ENCODE assay signal across 11 mouse cellular contexts in the genomic region with DNA sequence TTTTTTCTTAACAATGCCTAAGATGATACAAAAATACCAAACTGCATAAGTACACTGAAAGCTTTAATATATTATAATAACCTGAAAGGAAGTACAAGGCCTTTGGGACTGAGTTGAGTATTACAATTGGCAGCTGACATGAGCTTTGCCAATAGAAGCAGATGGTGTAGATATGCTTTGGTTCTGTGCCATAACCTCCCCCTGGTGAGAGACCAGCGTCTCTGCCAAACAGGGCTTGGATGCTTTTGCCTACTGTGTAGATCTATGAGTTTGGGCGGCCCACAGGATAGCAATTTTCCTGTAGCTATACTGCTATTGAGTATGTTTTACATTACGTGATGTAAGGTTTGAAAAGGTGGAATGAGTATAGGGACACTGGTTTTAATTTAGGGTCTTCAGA. TPM values are rescaled to one million over a fixed set of nuclear protein-coding genes. Genes with fewer than 3 reads are reported as not detected.
DNase-seq lines count a peak whose midpoint lies in the region; ATAC-seq lines count a peak whose summit lies in the region.
"Had no signal": no experiment of that assay in that cellular context is flagged by ENCODE, and none has a peak within 500 bp of the region (broad histone marks: within the 10 kb centered on the region; RNA-seq: fewer than 3 reads in every experiment).

No protein-coding gene starts in this region.

- no peaks in the 10 kb centered on the region for H3K36me3 ChIP-seq in midbrain, embryonic 13.5 days
- H3K36me3 ChIP-seq in midbrain, embryonic 11.5 days (ENCODE audit: control insufficient read depth, insufficient read depth, low read length) = no peaks in the 10 kb centered on the region
- no peaks in the 10 kb centered on the region for H3K36me3 ChIP-seq in hindbrain, embryonic 16.5 days (ENCODE audit: control insufficient read depth, insufficient read depth, low read length)
- no peaks in the 10 kb centered on the region for H3K36me3 ChIP-seq in neural tube, embryonic 14.5 days (ENCODE audit: control insufficient read depth, insufficient read depth, low read length)
- no peaks in the 10 kb centered on the region for H3K36me3 ChIP-seq in kidney, embryonic 16.5 days (ENCODE audit: insufficient read depth, low read length)
- H3K36me3 ChIP-seq: kidney, embryonic 15.5 days; lung, embryonic 15.5 days had no signal

- no peaks in the 10 kb centered on the region for H3K4me1 ChIP-seq in midbrain, embryonic 13.5 days (replicated peaks)
- H3K4me1 ChIP-seq in midbrain, embryonic 11.5 days (ENCODE audit: control insufficient read depth, insufficient read depth, low read length) = no peaks in the 10 kb centered on the region
- no peaks in the 10 kb centered on the region for H3K4me1 ChIP-seq in hindbrain, embryonic 16.5 days (ENCODE audit: control insufficient read depth, insufficient read depth, low read depth, low read length)
- H3K4me1 ChIP-seq in neural tube, embryonic 14.5 days (ENCODE audit: control insufficient read depth, insufficient read depth, low read length) = no peaks in the 10 kb centered on the region
- no peaks in the 10 kb centered on the region for H3K4me1 ChIP-seq in kidney, embryonic 16.5 days (ENCODE audit: insufficient read depth, low read length)
- H3K4me1 ChIP-seq: kidney, embryonic 15.5 days; lung, embryonic 15.5 days had no signal

- H3K27ac ChIP-seq in midbrain, embryonic 13.5 days = no peak overlapping the region
- H3K27ac ChIP-seq in midbrain, embryonic 11.5 days (ENCODE audit: low read depth, low read length) = no peak overlapping the region
- no peak overlapping the region for H3K27ac ChIP-seq in hindbrain, embryonic 16.5 days (ENCODE audit: low read depth, low read length)
- no peak overlapping the region for H3K27ac ChIP-seq in neural tube, embryonic 14.5 days (ENCODE audit: low read depth, low read length)
- H3K27ac ChIP-seq in kidney, embryonic 16.5 days (ENCODE audit: low read length) = no peak overlapping the region
- H3K27ac ChIP-seq: kidney, embryonic 15.5 days; lung, embryonic 15.5 days had no signal

- no peak for DNase-seq in midbrain, embryonic 11.5 days (ENCODE audit: low spot score, missing footprints)
- DNase-seq in cerebellum, adult 8-10 months = peak; percentile 97
- DNase-seq in adipocyte (ENCODE audit: low spot score) = no peak
- DNase-seq: adrenal gland, postnatal 36 days; thymus, adult 2 months had no signal

- H3K9me3 ChIP-seq in midbrain, embryonic 13.5 days = no peaks in the 10 kb centered on the region
- no peaks in the 10 kb centered on the region for H3K9me3 ChIP-seq in midbrain, embryonic 11.5 days (ENCODE audit: control insufficient read depth, low read length)
- no peaks in the 10 kb centered on the region for H3K9me3 ChIP-seq in hindbrain, embryonic 16.5 days (ENCODE audit: control insufficient read depth, low read length)
- H3K9me3 ChIP-seq in neural tube, embryonic 14.5 days (ENCODE audit: control insufficient read depth, low read length) = no peaks in the 10 kb centered on the region
- H3K9me3 ChIP-seq in kidney, embryonic 16.5 days (ENCODE audit: low read length) = no peaks in the 10 kb centered on the region
- H3K9me3 ChIP-seq: kidney, embryonic 15.5 days; lung, embryonic 15.5 days had no signal

- no peaks in the 10 kb centered on the region for H3K27me3 ChIP-seq in midbrain, embryonic 13.5 days
- H3K27me3 ChIP-seq in midbrain, embryonic 11.5 days (ENCODE audit: control insufficient read depth, insufficient read depth, low read length) = no peaks in the 10 kb centered on the region
- no peaks in the 10 kb centered on the region for H3K27me3 ChIP-seq in hindbrain, embryonic 16.5 days (replicated peaks; ENCODE audit: control insufficient read depth, insufficient read depth, low read length)
- H3K27me3 ChIP-seq in neural tube, embryonic 14.5 days (ENCODE audit: control insufficient read depth, insufficient read depth, low read length) = no peaks in the 10 kb centered on the region
- no peaks in the 10 kb centered on the region for H3K27me3 ChIP-seq in kidney, embryonic 16.5 days (ENCODE audit: insufficient read depth, low read length)
- H3K27me3 ChIP-seq: kidney, embryonic 15.5 days; lung, embryonic 15.5 days had no signal

- ATAC-seq in midbrain, embryonic 13.5 days = 0 out of 2 replicates have a peak, but pooled peaks have one; percentile 45
- no peak for ATAC-seq in midbrain, embryonic 11.5 days (ENCODE audit: low FRiP score)
- peak; percentile 75 for ATAC-seq in hindbrain, embryonic 16.5 days
- ATAC-seq in neural tube, embryonic 14.5 days (ENCODE audit: low read depth) = peak; percentile 72; the same call in 1 of the 2 replicates
- no peak for ATAC-seq in kidney, embryonic 16.5 days (ENCODE audit: low FRiP score, low TSS enrichment)

- H3K9ac ChIP-seq in midbrain, embryonic 13.5 days (replicated peaks) = no peak overlapping the region
- no peak overlapping the region for H3K9ac ChIP-seq in midbrain, embryonic 11.5 days (ENCODE audit: low read length)
- no peak overlapping the region for H3K9ac ChIP-seq in hindbrain, embryonic 16.5 days (ENCODE audit: low read depth, low read length)
- H3K9ac ChIP-seq in neural tube, embryonic 14.5 days (replicated peaks; ENCODE audit: low read depth, low read length) = no peak overlapping the region
- H3K9ac ChIP-seq in kidney, embryonic 16.5 days (replicated peaks; ENCODE audit: low read length) = no peak overlapping the region
- H3K9ac ChIP-seq: kidney, embryonic 15.5 days; lung, embryonic 15.5 days had no signal

- no peak overlapping the region for H3K4me3 ChIP-seq in midbrain, embryonic 13.5 days (replicated peaks)
- no peak overlapping the region for H3K4me3 ChIP-seq in midbrain, embryonic 11.5 days (ENCODE audit: low read depth, low read length)
- no peak overlapping the region for H3K4me3 ChIP-seq in hindbrain, embryonic 16.5 days (ENCODE audit: low read length)
- H3K4me3 ChIP-seq in neural tube, embryonic 14.5 days (ENCODE audit: low read depth, low read length) = no peak overlapping the region
- H3K4me3 ChIP-seq in kidney, embryonic 16.5 days (ENCODE audit: low read length) = no peak overlapping the region
- H3K4me3 ChIP-seq: kidney, embryonic 15.5 days; lung, embryonic 15.5 days had no signal

- no peak overlapping the region for H3K4me2 ChIP-seq in midbrain, embryonic 13.5 days (replicated peaks)
- no peak overlapping the region for H3K4me2 ChIP-seq in midbrain, embryonic 11.5 days
- H3K4me2 ChIP-seq in hindbrain, embryonic 16.5 days (ENCODE audit: low read length) = no peak overlapping the region
- H3K4me2 ChIP-seq in neural tube, embryonic 14.5 days (ENCODE audit: low read depth, low read length) = no peak overlapping the region
- H3K4me2 ChIP-seq in kidney, embryonic 16.5 days (replicated peaks; ENCODE audit: low read depth, low read length) = no peak overlapping the region
- H3K4me2 ChIP-seq: kidney, embryonic 15.5 days; lung, embryonic 15.5 days had no signal

- WGBS in midbrain, embryonic 13.5 days = 79% methylated on average over 3 of the region's 3 CpGs
- WGBS in midbrain, embryonic 11.5 days = 87% methylated on average over 3 of the region's 3 CpGs
- 60% methylated on average over 3 of the region's 3 CpGs for WGBS in hindbrain, embryonic 16.5 days
- WGBS in neural tube, embryonic 14.5 days = 64% methylated on average over 3 of the region's 3 CpGs
- 88% methylated on average over 3 of the region's 3 CpGs for WGBS in kidney, embryonic 16.5 days

RNA-seq across cellular contexts. Expression of gene Cdh7, which starts 49.6 kb away (rescaled TPM):
- polyA plus RNA-seq in midbrain, embryonic 13.5 days (2015; fragmentation: Nextera tagmentation; extraction: Ambion mirVana) = 9.6 and 10.4 TPM in 2 replicates
- polyA plus RNA-seq in midbrain, embryonic 11.5 days (2014; fragmentation: Nextera tagmentation; extraction: Ambion mirVana) = 4.6 TPM in 2 replicates
- 24.9 and 25.4 TPM in 2 replicates for polyA plus RNA-seq in hindbrain, embryonic 16.5 days (2015; fragmentation: Nextera tagmentation; extraction: Ambion mirVana)
- polyA plus RNA-seq in neural tube, embryonic 14.5 days (2014; fragmentation: Nextera tagmentation; extraction: Ambion mirVana) = 22.4 and 25.6 TPM in 2 replicates
- polyA plus RNA-seq in kidney, embryonic 16.5 days (2015; fragmentation: Nextera tagmentation; extraction: Ambion mirVana) = 0.10 and 0.19 TPM in 2 replicates
- polyA plus RNA-seq: lung, embryonic 15.5 days; thymus, adult 2 months had no signal

Comparison
In these comparisons a context has a peak if more than half of its experiments do, and no peak if none do; other contexts are left out.
1. ATAC-seq: peak in midbrain, embryonic 13.5 days (single experiment), hindbrain, embryonic 16.5 days (single experiment) and neural tube, embryonic 14.5 days (single experiment); none in midbrain, embryonic 11.5 days (single experiment) and kidney, embryonic 16.5 days (single experiment).